Mouse (Mus musculus) testis, adult 2 months (tissue): ENCODE data around the gene Gm49405.

Experiments used
- CTCF ChIP-seq: fragments of 200-500 bp; IDR thresholded peaks from 2 replicates; pipeline ENCODE4 v1.5.1; 2012; ENCODE audit warnings: low read depth, mild to moderate bottlenecking, inconsistent platforms, low read length, moderate library complexity; ENCODE audit not compliant: control insufficient read depth, insufficient read depth, insufficient replicate concordance
- POLR2A ChIP-seq: fragments of 200-500 bp; IDR thresholded peaks from 2 replicates; pipeline ENCODE4 v1.6.1; 2012; ENCODE audit warnings: low read depth, mild to moderate bottlenecking, inconsistent platforms, low read length, moderate library complexity; ENCODE audit not compliant: control insufficient read depth

DNA sequence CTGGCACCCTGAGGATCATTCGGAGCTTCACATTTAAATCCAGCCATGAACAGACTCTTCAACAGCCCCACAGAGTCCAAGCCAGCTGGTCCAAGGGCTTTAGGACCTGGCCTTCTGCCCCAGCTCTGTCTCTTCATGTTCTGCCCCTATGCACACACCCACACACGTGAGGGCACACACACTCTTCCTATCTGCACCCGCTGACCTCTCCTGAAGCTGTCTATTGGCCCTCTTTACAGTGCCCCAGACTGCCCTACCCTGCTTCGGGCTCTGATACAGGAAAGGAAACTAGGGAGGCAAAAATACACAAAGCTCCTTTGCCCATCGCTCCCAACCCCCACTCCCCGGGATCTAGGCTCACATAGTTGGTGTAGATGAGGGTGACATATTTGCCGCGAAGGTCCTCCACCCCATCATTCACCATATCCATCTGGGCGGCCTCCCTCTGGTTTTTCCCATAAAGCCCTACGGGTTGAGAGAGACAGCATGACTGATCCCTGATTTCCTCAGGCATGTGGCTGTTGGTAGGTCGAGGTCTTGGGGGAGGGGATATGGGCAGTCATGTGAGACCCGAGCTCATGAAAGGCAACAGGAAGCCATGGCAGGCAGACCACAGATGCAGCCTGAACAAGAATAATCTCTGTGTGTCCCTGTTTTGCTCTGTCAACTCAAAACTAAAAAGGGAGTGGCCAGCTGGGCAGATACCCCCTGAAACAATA lies 36.1 kb downstream of the Gm49405 start:
- TF ChIP-seq POLR2A (no peak), CTCF (no peak)
